Mouse (Mus musculus): ENCODE results near the gene Cenpo. TPM values are rescaled to one million over a fixed set of nuclear protein-coding genes. Genes with fewer than 3 reads are reported as not detected.
A peak's percentile ranks its signal among the peaks of the same experiment; 100 is the strongest.
"Not testable (repeated sequence)": the region's sequence is repeated elsewhere in the genome, so short reads cannot be mapped to it uniquely, and the experiment has no call there.

Cenpo gene
- 12.6 and 13.1 TPM in 2 replicates for polyA plus RNA-seq (2012; rRNA removed)

DNA sequence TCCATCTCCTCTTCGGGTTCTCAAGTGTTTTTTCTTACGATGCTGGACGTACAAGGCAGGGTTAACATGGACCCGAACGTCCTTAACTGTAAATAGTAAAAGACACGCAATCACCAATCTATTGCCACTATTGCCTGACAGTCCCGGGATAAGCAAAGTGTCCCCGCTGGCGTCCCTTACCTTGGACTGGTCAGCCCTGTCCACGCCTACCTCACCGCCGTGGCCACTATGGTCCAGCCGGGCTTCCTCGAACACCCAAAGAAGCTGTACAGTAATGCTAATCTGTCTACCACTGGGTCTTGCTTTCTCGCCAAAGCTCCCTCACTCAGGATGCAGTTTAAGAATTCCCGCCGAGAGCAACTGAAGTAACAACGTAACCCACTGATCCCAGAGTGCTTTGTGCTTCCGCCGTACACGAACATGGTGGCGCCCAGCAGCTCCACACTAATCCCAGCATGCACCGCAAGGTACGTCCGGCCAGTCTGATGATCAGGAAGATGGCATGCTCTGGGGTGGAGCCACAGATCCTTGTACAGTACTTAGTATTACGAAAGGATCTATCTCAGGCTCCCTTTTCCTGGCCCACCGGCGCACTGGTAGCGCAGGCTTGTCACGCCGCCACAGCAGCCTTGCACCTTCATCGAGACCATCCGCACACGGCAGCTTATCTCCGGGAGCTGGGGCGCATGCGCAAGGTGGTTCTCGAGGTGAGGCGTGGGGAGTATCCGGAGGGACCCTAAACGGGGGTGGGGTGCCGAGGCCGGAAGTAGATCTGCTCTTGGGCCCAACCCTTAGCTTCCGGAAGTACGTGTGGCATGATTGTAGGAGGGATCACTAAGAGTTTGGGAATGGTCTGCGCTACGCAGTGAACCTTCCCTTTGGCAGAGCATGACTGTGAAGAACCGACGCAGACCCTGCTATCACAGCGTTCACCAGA is at the start of gene Cenpo, which contains the start of gene Ptrhd1:
Gene Cenpo, minus strand, starts transcription at position 723 of the 937 bp plus-strand sequence.
Gene Ptrhd1, plus strand, starts transcription at position 456 of the 937 bp plus-strand sequence.
- peak; percentile 89 for DNase-seq (ENCODE audit: low read depth)

DNA sequence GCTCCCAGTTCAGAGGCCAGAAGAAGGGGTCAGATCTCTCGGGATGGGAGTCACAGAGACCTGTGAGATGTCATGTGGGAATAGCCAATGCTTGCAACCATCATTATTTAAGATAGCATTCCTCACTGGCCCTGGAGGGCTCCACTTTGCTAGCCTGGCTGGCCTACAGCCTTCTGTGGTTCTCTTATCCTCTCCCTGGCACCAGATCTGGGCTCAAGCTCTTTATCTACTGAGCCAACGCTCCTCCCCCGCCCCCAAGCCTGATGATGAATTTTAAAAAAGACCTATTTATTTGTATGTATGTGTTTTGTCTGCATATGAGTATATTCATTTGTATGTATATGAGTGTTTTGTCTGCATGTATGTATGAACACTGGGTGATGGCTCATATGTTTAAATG is 45.8 kb upstream of the Cenpo start:
- DNase-seq (ENCODE audit: low read depth) = no peak

DNA sequence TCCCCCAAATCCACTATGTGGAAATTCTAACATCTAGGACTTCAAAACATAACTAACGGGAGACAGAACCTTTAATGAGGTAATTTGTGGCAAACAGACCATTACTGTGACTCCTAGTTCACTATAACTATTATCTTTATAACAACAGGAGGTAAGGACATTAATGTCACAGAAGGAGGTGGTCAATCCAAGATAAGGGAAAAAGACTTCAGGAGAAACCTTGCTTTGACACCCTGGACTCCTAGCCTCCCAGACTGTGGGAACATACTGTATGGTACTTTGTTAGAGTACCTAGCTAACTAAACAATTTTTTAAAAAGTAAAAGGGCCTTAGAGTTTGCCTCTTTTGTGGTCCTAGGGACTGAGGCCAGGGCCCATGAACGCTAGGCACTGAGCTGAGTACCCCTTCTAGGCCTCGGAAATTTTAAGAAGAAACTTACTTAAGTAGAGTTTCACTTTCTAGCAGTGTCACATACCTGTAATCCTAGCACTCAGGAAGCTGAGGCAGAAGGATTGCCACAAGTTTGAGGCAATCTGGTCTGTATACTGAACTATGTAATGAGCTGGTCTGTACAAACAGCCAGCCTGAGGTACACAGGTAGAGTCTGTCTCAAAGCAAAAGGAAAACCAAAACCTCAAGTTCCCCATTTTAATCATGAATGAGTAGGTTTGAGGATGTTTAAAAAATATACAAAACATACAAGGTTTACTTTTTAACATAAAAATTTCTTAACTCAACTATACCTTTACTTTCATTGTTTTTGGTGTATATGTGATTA is 45.1 kb upstream of the Cenpo start:
- no peak for DNase-seq (ENCODE audit: low read depth)

DNA sequence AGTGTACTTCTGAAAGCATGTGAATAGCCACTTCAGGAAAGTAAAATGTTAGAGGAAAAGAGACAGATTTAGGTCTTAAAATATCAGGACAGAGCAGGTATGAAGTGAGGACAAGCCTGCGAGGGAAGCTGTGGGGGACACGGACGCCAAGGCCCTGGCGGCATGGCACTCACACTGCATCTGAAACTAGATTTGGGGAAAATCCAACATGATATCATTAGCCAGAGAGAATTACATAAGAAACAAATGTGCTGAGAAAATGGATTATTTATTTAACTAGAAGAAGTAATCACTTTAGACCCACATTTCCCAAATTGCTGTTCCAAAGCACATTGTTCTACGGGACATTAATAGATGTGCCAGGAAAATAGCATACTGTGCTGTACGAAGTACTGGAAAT is 37.0 kb upstream of the Cenpo start:
- no peak for DNase-seq (ENCODE audit: low read depth)

DNA sequence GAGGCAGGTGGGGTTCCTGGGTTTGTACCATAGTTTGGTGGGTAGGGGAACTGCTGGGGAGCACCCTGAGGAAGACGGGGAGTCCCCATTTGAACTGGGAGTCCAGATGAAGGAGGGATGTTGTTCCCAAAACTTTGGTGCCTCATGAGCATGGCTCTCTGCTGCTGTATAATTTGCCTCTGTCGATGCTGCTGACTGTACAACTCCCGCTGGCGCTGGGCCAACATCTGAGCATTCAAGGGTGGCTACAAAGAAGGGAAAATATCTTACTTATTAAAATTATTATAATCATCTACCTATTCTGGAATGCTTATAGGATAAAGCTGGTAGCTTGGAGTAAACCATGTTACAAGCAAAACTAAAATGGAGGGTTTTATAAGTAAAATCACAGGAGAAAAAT is 33.7 kb upstream of the Cenpo start:
- no peak for DNase-seq (ENCODE audit: low read depth)

DNA sequence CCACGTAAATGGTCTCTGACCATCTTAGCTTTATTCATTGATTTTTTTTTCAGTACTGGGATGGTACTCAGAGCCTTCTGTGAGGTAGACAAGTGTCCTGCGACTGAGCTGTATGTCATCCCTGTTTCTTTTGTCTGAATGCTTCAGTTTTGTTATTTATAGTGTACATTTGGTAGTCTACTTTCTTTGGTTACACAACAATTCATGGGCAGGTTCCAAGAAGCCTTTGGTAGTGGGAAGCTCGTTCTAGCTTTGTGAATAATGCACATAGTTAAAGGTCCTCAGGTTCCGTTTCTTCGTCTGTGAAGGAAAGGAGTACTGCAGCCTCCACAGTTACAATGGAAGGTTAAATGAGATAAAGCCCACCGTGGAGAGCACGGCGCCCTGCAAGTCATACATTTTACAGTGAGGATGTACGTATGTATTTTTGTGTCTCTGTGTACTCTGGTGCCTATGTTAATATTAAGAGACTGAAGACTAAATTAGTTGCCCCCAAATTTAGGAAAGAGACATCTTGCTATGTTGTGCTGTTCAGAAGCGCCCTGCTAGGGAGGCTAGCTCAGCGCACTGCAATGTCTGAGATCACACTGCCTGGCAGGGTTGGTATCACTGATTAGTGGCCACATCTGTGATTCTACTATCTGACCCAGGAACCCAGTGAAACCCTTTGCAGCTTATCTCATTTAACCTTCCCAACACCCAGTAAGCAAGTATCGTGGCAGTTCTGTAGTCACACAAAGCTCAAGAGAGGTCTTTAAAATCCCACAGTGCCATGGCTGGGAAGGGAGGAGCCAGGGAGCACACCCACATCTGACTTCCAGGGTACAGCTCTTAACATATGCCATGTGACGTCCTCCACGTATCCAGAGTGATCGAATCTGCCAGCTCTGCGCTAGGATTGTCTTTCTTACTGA is 18.9 kb upstream of the Cenpo start:
- DNase-seq (ENCODE audit: low read depth) = no peak

DNA sequence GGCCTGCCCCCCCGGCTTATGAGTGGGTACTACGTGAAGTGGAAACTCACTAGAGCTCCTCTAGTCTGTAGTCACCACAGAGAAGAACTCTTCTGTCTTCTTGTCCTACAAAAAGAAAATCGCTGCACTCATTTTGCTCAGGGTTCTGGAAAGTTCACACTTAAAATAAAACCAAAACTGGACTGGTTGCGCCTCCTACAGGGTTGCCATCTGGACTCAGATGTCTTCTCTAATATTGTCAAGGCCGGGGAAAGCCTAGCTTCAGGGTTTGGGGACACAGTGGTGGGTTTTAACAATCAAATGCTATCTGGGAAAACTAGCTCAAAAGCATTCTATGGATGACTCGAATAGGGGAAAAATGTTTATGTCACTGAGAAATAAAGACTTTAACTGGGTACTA is 15.7 kb upstream of the Cenpo start:
- no peak for DNase-seq (ENCODE audit: low read depth)

DNA sequence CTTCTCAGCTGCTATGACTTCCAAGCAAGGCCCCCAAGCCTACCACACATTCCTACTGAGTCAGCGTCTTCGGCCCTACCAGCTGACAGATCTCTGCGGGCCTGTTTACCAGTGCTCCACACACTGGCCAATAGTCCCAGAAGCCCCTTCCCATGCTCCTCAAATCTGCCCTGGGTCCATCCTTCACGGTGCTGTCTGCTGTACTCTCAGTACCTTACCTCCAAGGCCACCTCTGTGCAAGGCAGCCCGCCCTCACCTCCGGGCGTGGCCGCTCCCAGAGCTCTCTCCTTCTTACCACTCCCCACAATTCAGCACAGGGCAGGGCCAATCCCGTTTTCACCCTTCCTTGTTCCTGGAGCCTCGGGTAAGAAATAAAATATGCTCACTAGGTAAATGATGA is 11.6 kb upstream of the Cenpo start:
- no peak for DNase-seq (ENCODE audit: low read depth)

DNA sequence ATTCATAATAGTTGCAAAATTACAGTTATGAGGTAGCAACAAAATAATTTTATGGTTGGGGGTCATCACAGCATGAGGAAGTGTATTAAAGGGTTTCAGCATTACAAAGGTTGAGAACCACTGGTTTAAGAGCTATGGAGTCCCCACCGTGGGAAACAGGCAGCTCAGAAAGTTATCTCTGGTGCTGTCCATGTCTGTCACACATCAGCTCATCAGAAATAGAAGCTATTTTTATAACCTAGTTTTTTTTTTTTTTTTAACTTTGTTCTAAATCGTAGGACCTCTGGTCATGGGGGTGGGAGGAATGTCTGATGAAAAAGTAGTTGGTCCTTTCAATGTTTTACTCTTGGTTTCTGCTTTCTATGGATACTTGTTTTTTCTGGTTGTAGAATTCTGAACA is 9.7 kb upstream of the Cenpo start:
- DNase-seq (ENCODE audit: low read depth) = no peak

DNA sequence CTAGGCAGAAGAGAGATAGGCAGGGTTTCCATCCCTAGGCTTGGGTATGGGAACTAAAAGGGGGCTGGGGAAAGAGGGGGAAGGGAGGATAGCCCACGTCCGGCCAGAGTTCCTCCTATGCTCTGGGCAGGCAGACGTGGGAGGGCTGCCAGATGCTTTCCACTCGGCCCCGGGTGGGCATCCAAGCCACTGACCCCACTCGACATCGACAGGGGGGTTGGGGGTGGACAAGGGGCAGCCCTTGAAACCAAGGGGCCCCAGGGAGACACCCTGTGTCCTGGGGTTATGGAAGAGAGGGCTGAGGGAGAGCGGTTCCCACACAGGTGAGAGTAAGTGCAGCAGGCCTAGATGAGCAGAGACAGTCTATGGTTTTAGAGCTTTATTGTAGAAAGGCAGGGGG is 6.2 kb upstream of the Cenpo start:
- DNase-seq (ENCODE audit: low read depth) = not testable (repeated sequence)

DNA sequence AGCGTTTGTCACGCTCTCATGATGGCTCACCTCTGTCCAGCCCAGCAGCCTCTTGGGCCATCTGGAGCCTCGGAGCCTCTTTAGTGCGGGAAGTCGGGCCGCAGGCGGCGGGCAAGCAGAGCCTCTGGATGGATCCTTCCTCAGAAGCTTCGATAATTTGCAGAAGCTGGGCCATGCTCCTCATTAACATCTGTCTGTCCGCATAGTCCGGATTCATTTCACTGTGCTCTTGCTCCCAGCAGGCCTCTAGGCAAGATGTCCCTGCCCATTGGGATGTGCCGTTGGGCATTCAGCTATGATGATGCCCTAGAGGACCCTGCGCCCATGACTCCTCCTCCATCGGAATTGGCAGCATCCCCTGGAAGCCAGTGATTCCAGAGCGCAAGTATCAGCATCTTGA is 3.4 kb upstream of the Cenpo start:
- DNase-seq (ENCODE audit: low read depth) = no peak

DNA sequence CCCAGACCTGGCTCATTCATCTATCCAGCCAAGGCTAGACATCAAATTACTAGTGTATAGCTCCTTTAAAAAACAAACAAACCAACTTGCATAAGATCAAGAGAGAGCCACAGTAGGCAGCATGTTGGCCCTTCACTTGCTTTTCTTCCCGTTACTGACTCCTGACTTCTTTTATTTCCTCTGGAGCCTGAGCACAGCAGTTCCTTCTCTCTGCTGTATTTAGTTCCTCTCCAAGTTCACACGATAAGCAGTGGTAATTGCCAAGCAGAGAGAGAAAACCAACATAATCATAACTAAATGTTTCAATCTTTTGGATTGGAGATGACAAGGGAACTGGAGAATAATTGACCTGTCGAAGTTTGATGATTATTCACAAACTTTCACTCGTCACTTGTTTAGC is 1.3 kb downstream of the Cenpo start:
- no peak for DNase-seq (ENCODE audit: low read depth)

DNA sequence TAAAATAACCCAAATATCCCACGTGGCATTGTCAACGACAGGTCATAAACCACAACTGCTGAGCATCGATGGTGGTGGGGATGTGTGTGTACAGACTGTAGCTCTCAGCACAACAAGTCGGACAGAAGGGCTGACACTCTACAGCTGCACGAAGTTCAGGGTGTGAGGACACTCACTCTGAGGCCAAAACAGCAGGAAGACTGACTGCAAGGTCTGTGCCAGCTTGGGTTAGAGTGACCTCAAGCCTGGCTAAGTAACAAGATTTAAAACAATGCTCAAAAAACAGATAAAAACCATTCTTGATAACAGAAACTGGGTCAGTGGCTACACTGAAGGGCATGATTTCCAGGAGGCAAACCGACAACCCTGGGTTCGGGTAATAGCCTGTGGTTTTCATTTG is 3.9 kb downstream of the Cenpo start:
- DNase-seq (ENCODE audit: low read depth) = no peak

DNA sequence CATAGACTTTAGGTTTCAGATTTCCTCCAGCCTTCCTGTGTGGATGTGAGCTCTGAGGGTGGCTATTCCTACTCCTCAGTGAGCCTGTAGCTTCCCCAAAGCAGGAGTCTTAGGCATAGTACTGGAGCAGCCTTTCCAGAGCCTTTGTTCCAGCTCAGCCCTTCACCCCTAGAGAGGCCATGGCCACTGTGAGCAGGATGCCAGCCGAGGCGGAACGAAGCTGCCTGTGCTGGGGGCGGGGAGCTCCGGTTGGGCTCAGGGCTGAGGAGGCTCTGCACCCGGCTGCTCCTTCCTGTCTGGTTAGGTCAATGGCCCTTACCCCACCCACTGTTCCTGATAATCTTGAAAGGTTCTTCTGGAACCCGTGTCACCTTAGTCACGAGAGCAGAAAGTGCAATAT is 21.2 kb downstream of the Cenpo start:
- DNase-seq (ENCODE audit: low read depth) = no peak

DNA sequence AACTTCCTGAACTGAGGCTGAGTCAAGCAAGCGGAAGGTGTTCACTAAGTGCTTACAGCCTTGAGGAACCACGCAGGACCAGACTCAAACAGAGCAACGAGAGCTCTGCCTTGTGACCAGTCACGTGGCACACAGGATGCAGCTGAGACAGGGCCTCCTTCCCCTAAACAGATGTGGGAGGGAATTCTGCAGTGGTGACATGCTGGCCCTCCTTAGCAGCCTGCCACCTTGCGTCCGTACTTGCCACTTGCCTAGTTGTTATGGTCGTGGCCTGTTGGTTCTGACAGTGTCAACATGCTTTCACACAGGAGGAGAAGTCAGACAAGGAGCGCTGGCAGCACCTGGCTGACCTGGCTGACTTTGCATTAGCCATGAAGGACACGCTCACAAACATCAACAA is 22.9 kb downstream of the Cenpo start:
- DNase-seq (ENCODE audit: low read depth) = no peak

DNA sequence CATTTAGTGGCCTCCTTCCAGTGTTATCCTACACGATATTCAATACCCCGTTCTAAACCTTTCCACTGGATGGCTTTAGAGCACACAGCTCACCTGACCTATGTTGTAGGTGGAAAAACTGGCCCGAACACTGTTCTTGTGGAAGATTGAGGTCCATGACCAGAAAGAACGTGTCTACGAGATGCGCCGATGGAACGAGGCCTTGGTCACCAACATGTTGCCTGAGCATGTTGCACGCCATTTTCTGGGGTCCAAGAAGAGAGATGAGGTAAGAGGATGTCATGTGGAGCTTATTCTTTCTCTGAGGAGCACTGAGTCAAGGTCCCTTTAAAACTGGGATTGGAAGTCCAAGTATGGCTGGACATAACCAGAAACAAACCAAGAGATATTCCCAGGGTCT is 24.9 kb downstream of the Cenpo start:
- no peak for DNase-seq (ENCODE audit: low read depth)

DNA sequence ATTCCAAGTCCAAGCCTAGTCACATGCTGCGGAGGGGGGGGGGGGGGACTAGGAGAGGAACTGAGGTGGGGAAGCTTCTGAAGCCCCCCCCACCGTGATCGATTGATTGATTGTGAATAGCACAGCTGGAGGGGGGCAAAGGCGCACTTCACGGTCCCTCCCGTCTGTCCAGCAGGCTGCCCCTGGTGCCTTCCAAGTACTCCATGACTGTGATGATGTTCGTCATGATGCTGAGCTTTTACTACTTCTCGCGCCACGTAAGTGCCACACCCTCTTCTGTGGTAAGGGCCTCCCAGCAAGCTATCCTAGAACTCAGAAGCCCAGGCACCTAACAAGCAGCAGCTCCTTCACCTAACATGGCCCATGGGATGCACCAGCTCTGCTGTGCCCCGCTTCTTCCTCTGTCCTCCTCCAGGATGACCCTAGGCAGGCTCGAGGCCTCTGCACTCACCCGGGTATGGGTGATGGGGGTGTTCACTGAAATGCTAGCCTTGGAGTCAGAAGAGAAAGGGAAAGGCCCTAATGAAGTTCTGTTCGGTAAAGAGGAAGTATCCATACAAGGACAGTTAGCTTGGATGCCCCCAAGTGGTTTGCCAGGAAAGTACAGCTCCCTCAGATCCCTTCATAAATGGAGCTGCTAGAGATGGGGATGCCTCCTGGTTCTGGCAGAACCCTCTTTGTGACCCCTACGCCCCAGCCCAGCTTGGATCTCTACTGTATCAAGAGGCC is 25.5 kb downstream of the Cenpo start:
- DNase-seq (ENCODE audit: low read depth) = no peak

DNA sequence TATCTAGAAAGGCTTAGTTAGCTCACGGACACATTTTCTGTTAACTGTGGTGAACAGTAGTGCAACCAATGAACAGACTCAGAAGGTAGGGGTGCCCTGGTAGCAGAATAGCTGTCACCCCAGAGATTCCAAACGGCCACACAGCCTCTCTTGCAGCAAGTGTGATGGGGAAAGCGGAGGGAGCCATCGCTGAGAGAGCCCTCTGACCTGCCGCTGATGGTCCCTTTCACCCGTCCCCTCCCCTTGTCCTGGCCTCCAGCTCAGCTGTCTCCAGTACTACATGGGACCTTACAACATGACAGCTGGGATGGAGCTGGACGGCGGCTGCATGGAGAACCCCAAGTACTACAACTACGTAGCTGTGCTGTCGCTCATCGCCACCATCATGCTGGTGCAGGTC is 28.0 kb downstream of the Cenpo start:
- no peak for DNase-seq (ENCODE audit: low read depth)

DNA sequence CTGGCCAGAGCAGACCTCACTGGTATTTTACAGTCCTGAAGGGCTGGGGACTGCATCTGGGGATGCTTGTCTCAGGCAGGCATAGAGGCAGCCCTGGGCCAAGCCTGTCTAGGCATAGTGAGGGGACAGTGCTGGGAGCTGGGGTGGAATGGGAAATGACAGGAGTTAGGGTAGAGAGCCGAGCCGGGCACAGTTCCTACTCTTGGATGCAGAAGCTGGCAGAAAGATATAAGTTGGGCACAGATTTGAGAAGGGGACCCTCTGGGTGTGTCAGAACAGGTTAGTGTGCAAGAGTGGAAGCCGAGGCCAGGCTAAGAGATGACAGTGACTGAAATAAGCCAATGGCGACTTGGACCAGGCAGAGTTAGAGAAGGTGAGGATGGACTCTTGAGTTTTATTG is 31.9 kb downstream of the Cenpo start:
- no peak for DNase-seq (ENCODE audit: low read depth)

DNA sequence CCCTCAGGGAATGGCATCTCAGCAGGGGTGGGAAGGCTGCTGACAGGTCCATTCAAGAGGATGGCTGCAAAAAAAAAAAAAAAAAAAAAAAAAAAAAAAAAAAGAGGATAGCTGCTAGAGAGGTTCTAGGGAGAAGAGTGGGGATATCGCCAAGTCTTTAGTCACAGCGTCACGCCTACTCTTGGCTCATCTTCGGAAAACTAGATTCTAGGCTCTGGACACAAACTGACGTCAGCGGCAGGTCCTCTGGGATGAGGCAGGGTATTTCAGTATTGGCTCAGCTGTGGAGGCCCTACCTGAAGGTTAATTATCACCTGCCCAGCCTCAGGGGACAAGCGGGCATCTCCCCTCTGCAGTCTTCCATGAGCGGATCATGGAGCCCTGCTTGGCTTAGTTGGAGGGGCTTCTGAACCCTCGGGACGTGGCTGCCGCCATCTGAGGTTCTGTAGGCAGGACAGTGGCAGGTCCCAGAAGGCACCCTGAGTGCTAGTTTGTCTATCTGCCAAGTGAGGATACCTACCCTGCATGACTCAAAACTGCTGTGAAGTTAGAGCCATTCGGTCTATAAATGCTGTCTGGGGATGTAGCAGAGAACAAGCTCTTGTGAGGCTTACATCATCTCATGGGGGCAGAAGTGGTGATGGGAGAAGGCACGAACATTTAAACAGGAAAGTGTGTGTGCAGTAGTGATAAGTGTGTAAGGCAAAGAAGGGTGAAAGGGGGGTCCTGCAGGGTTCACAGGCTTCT is 32.5 kb downstream of the Cenpo start:
- no peak for DNase-seq (ENCODE audit: low read depth)

All from gonadal fat pad, adult 2 months (tissue).